Mouse (Mus musculus) layer of hippocampus, adult 9-10 months (tissue): ENCODE measurements at regions not wholly inside any gene's neighbourhood (a gene's known extent, or its start where the extent isn't known, plus 50 kb on each side); places are given as distances from the start of the nearest gene placed in this dataset.

ENCODE experiments used
- DNase-seq: peaks from one replicate; pipeline ENCODE4 v3.0.0; 2022; ENCODE audit warnings: low spot score

DNA sequence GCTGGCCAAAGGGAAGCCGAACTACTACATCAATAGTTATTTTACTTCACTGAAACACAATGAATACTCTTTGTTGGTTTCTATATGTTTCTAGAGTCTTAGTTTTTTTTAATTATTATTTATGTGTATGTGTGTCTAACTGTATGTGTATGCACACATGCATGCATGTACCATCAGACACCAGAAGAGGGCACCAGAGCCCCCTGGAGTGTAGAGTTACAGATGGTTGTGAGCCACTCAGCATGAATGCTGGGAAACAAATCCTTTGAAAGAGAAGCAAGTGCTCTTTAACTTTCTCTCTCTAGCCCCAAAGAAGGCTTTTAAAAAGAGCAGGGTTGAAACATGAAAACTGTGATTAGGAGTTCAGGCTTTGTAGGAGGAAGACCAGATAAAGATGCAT is 290.7 kb downstream of the Sorl1 start:
- DNase-seq: no peak

DNA sequence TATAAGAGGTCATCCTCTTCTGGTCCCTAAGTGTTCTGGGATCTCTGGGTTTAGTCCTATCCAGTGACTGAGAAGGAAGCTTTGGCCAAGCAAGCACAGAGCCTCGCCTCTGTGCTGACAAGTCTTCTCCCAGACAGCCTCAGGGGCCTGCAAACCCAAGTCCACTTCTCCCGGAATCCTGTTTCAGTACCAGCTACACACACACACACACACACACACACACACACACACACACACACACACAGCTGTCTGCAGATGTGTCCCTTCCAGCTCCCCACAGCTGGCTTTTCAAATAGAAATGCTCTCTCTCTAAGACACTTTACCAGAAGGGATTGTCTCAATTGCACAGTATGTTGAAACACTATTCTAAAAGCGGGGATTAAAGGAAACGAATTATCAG is 296.7 kb downstream of the Sorl1 start:
- no peak for DNase-seq

DNA sequence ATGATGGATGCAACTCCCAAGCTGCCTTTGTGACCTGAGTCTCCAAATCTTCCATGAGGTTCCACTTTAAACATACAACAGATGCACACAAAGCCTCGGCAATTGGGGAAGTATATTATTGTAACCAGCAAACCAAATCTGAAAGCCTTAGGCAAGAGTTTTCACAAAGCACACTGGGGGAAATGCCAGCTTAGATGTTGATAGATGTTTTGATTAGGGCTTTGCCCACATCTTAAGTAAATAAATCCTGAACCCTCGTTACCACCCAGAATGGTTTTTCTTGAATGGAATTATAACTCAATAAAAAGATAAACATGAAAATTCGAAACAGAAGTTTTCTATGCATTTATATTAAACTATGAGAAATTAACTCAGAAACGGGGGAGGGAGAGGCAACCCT is 302.7 kb downstream of the Sorl1 start:
- DNase-seq: no peak

DNA sequence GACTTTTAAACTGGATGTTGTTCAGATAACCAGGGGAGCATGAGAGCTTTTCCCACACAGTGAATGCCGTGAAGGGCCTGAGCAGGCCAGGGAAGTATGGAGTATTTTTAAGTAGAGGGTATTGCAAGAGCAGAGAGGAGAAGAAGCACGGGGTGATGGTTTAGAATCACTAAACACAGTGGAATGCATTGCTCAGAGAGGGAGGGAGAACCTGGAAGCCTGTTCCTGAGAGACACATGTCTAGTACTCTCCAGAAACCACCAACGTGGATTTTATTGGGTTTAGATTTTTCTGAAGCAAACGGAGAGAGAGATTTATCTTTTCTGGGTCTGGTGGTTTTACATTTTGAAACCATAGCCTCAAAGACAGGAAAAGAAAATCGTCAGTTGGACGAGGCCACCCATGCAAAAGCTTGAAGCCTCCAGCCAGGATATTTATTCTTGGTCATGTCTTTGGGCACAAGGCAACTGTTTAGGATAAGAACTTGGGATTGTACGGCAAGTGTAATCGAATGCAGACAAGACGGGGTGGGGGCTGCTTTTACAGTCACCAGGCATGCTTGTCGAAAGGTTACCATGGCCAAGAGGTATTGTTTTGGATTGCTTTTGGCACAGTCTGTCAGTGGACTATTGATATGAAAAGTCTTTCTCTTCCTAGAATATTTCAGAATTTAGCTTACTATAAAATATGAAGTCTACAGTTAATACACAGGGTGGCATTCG is 306.2 kb downstream of the Sorl1 start:
- DNase-seq: no peak

DNA sequence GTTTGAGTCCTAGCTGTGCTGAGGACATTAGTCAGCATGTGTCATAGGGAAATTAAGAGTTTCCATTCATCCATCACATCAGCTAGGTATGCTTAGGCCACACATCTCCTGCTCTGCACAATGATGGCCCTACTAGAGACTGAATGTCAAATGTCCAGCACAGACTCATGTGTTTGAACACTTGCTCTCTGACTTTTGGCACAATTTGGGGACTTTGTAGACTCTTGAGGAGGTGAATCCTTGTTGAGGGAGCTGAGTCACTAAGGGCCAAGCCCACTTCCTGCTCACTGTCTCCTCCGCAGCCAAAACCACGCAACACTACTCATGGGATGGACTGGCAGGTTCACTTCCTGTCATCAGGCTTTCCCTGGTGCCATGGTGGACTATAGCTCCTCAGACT is 308.2 kb downstream of the Sorl1 start:
- DNase-seq: no peak

DNA sequence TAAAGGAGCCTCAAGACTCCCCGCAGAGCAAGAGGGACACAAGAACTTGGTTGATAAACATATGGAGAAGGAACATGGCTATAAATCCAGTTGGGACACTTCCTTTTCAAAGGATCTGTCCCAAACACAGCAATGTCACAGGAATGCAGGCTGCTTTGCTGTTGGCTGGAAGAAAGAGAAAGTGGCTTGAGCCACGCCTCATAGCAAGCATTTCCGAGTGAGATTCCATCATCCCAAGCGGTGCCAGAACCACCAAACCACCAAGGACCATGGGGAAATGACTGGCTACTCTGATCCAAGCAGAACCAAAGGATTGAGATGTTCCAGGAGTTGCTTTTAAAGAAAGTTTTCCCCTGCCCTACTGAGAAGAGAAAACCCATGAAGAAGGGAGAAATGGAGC is 314.8 kb downstream of the Sorl1 start:
- DNase-seq: no peak

DNA sequence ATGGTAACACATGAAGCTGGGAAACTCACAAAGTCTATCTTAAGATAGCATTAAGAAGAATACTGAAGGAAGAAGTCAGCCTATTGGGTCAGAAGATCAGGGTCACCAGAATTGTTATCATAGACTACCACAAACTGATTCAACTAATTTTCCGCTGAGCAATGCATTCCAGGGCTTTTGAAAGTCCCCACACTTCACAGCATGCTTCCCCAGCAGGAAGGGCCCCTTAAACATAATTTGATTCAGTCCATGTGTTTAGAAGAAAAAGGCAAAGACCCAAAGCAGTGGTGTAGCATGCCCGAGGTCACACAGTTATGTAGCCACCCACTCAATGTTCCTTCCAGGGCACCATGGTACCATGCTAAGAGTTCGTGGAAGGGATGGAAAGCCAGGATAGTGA is 315.3 kb downstream of the Sorl1 start:
- no peak for DNase-seq

DNA sequence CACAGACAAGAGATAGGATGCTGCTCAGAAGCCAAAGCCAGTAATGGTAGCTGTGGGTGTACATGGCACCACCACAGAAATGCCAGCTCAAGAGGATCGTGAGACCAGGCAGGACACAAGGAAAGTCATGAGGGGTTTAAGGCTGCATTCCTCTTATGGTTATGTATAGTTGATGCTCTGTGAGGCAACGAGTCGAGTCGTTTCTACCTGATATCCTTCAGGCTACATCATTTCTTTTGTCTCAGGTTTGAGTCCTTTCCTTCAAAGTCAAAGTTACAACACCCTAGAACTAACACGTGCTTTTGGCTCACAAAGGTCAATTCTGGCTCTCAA is 317.8 kb downstream of the Sorl1 start:
- DNase-seq: no peak

DNA sequence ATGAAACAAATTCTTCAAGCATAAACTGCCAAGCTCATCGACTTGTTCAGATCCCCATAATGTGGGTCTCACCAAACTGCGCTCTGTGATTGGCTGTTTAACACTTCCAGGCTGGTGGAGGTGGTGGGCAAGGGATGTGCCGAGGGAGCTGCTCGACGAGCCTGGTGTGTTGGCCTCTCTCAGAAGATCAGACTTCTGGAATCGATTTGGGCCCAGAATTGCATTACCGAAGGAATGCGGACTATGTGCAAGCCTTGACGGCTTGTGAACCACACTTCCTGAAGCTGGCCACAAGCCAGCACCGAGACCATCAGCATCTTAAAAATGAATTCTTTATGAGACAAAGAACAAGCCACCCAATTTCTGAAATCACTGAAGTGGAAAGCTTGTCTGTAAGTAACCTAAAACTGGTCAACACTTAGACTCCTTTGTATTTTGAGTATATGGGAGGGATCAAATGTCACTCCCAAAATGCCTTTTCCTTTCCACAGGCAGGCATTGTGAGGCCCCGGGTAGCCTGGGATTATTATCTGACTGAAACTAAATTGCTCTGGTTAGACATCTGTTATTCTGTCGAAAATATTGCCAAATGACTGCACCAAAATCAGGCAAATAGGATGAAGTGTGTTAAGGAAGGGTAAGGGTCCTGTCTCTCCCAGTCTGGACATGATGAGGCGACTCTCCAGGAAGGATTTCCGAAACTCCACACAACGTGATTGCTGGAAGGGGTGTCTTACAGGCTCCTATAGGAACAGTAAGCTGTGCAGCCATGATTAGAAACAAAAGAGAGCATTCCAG is 318.4 kb downstream of the Sorl1 start:
- no peak for DNase-seq

DNA sequence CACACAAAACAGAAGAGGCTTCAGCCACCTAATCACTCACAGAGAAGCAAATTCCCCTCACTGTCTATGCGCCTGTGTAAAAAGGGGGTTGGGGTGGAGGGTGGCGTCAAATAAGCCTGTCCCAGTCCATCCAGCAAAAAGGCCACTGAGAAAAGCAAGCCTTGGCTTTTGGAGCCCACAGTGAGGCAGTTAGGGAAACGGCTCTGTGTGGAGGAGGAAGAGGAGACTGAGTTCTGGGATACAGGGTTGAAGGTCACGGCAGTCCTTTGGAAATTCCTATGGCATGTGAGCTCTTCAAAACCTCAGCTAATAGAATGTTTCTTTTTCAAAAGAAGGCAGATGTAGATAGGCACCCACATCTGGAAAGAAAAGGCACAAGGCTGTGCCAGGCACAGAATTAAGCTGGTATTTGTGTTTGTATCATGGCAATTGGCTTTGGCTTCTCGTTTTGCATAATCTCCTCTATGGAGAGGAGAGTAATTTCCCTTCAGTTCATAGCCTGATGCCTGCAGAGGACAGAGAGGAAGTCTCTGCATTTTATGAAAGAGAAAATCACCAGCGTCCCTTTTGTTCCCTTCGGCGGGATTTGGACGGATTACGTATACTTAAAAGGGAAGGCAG is 319.3 kb downstream of the Sorl1 start:
- no peak for DNase-seq

DNA sequence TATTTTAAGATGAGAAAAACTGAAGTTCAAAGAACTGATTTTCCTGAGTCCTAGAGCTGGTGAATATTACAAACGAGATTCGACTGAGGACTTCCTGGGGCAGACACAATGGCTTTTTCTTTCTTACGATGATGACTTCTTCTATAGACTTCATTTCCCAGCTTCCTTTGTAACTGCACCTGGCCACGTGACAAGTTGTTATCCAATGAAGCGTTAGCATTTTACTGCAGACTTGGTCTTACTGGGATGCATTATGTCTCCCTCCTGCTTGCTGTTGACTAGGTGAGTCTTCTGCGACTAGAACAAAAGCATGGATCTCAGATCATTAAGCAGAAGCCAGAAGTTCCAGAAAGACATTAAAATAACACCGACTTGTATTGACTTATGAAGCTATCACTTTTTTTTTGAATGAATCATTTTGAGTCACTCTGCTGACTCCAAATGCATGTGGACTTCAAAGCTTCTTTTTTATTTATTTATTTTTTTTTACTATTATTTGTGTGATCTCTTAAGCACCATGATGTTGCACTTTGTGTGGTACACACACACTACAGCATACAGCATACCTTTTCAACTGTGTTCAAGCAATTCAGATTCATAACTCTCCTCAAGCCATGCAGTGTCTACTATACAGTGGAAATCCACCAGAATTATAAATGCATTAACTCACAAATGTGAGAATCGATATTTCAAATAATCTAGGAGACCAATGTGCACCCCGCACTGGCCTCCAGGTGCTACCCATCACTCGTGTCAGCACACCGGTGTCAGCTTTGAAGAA is 320.2 kb downstream of the Sorl1 start:
- DNase-seq: no peak

DNA sequence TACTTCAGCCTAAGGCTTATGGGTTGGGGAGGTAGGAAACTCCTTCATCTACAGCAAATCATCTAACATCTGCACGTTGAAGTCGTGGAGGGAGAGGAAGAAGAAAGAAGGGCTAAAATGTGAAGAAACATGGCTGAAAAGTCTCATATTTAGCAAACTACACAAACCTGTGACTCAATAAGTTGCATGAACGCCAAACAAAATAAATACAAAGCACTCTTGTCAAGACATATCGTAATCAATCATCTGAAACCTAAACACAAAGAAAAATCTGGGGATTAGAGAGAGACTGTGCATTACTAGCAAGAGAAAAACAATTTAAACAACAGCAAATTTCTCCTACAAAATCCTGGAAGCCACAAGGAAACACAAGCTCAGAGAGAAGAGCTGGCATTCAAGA is 322.7 kb downstream of the Sorl1 start:
- no peak for DNase-seq

DNA sequence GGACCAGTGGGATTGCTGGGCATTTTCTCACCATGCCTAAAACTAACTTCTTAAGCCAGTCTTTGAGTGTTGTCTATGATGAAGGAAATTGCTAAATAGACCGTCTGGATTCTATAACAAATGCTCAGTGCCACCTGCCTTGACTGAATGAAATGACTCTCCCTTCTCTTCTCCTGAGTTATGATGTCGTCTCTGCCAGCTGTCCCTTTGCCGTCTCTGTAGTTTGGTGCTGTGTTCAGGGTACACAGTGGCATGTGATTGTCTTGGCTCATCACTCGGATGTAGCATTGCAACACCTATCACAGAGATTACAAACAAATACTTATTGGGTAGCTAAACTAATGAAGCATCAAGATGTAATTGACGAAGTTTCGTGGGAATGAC is 331.3 kb downstream of the Sorl1 start:
- DNase-seq: no peak

DNA sequence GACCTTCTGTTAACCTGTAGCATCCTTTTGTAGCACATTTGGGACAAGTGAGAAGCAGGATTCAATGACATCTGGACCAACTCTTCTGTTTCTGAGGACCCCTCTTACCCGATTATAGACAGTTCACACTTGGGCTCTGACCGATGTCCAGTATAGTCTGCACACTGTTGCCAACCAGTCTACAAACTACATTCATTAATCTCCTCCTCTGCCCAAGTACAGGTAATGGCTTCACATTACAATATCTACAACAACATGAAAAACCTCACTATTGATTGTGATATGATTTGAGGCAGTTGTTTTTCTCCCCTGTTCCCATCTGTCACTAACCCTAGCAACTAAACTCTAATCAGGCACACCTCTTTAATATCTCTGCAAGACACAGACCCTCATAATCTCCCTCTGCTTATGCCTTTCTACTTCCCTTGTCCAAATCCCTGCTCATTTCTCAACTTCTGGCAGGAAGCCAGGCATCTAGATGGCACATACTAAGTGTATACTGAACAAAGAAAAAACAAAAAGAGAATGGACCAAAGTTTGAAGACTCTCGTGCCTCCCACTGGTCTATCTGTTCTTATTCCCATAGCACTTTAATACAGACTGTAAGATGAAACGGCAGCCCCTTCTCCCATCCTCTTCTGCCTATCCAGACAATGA is 331.8 kb downstream of the Sorl1 start:
- DNase-seq: no peak

DNA sequence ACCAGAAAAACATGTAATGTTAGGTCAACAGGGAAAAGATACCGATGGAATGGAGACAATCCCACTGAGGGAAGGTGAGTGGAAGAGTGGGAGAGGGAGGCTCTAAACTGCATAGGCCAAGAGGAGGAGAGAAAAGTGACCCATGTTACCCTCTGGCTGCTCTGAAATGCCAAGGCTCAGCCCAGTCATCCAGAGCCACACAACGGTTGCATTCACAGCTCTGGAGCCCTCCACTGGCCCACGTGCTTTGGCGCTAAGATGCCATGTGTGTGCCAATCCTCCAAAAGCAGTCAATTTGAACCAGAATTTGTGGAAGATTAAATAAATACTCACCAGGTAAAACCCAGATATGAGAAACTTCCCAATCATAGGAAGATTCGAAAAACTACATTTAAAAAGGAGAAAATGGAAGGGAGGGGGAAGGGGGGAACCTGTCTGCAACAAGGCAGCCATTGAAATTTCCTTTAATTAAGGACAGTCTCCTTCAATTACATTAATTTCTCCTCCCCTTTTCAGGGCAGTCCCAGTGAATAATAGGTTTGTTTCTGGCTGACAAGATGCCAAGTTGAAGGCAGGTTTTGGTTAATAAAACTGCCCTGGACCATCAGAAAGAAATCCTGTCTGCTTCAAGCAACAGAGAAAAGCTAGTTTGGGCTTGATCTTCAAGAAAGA is 332.5 kb downstream of the Sorl1 start:
- DNase-seq: no peak

DNA sequence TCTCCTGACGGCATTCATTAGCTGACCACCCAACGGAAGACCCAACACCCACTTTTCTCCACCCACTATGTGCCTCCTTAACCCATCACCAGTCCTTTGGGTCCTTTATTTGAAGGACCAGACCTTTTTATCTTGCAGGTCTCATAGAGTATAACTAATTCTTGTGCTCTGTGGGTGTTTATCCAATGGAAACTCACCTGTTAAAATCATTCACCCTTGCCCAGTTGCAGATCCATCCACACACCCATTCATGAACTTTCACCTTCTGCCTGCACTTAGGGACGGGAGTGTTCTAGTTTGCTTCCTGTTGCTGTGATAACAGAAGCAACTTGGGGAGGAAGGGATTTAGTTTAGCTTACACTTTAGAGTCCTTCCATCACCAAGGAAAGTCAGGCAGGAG is 339.0 kb downstream of the Sorl1 start:
- no peak for DNase-seq

DNA sequence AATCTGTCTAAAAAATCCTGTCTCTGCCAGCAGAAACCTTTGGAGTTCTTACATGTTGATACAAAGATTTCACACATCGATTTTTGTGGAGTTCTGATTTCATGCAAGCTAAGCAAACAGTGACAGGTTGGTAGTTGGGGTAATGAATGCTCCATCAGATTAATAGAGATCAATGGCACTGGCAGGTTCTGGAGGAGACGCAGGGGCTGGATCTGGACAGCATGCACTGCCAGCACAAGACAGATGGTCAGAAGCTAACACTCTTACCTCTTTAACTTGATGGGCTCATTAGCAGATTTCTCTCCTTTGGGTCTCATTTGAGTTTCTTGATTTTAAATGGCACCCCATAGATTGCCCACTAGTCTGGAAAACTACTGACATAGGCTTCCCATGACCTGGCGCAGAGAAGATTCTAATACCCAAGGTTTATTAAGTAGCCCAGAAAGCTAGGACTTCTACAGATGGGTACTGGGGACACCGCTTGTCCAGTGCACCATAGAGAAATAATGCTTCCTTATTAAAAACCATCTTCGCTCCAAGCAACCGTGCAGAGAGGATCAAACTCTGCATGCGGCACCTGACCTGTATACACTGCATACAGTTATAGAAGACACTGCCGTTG is 351.7 kb downstream of the Sorl1 start:
- DNase-seq: no peak

DNA sequence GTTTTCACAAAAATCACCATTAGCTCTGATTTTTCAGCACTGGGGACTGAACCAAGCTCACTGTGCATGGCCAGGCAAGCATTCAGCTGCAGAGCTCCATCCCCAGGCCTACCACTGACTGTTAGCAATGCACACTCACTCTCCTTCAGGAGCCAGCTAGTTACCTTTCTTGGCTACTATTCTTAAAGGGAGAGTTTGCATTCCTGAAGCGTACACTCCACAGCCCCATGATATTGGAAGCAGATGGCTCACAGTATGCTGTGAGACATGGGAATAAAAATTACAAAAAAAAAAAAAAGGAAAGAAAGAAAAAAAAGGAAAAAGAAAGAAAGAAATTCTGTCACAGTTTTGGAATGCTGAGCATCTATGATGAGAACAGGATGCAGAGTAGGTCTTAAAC is 352.8 kb downstream of the Sorl1 start:
- DNase-seq: no peak

DNA sequence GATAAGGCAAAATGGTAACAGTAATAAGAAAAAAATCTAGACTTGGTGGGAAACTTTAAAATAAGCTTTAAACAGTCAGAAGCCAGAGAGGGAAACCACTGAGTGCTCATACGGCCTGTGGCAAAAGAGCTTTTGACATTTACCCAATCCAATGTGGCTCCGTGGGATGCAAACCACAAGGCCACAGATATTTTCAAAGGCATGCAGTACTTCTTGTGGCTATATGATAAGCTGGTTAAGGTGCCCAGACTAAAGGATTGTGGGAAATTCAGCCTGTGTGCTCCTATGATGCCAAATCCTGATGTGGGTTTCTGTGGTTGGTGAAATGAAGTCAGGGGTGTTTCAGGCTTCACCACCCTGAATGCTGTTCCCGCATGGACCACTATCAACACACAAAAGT is 355.8 kb downstream of the Sorl1 start:
- DNase-seq: no peak

DNA sequence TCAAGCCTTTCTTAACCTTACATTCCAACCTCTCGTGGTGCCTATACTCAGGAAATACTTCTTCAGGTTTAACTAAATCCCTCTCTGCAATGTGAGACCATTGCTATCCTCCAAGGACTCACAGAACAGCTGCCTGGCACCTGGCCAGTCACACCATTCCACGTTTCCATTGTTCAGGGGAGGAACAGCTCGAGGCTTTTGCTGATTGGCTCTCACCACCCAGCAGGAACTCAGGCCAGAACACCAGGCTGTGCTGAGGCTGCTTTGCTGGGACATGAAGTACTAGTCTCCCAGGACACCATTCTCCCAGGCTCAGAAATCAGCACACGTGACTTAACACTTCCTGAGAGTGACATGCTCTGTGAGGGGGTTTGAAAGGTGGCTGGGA is 357.6 kb downstream of the Sorl1 start:
- no peak for DNase-seq

DNA sequence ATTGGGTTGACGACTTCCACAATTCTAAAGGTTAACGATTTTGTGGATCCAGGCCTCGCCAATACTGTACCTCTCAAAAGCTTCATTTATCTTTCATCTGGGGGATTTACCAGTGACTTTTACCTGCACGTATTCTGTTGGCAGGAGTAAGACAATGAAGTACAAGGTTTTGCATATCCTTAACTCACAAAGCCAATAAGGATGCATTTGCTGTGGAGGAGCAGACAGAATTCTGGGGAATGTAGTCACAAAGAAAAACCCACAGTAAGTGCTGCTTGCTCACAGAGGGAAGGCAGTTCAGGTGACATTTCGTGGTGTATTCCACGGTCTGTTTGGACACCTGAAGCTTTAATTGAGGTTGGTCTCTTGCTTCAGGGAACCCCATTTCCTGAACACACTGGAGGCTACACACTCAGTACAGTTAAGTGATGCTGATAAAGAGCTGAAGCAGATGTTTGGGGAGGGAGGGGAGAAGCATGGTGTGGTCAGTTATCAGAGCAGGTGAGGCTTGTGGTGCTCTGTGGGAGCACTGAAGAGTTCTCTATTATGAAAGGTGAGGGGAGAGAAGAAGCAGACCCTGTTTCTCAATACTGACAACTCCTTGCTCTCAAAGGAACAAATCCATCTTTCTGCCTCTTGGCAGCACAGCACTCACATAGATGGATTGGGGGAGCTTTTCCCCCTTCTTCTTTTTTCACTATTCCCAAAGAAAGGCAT is 358.1 kb downstream of the Sorl1 start:
- DNase-seq: no peak
